Mouse (Mus musculus) spleen, embryonic (tissue): ENCODE results near the gene Hoxc11.

Experiments used
- CTCF ChIA-PET: fragments of 350-600 bp; sonication (Branson Sonifier 250); formaldehyde crosslinking; loops from one replicate; lab custom pipeline; 2022; lab: Charles Lee

Hoxc11 gene

DNA sequence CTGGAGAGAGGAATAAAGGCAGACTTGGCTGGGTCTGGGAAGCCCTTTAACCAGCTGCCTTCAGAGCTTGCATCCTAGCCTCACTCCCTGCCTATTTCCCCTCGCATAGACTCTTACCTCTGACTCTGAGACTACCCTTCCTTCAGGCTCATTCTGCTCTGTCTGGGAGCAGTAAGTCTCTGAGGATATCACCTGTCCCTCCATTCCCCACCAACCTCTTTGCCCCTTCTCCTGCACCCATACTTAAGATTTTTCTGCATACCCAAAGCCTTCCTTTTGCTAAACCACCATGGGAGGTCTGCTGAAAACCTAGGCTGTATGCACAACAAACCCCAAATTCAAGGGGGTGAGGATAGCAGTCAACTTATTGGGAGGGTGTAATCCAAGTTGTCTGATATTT is 25.7 kb downstream of the Hoxc11 start:
- CTCF ChIA-PET: interaction anchor here (1.5 kb wide), 1 partner anchor 15 kb away, joined by 3 read pairs; no protein-coding TSS in a partner anchor

- CTCF ChIA-PET: interaction anchor here (1.5 kb wide), 1 partner anchor 15 kb away, joined by 3 read pairs; no protein-coding TSS in a partner anchor
Observed at GRCm38 (mm10) chr15:102980352-102980751, 26.1 kb downstream of the Hoxc11 start.

DNA sequence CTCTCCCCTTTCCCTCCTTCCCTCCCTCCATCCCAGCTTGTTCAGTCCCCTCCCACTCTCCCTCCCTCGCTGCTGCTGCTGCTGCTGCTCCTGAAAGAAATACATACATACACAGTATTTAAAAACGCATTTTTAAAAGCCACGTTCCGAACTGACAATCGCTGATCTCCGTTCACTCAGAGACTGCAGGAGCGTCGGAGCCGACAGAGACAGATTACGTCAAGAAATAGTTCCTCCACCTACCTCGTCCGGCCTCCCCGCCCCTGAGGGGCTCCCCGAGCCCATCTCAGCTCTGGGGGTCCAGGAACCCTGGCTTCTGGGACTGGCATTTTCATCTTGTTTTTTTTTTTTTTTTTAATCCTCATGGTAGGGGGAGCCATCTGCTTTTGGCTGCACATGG is 26.7 kb downstream of the Hoxc11 start:
- CTCF ChIA-PET: interaction anchor here (1.5 kb wide), 1 partner anchor 16 kb away, joined by 3 read pairs; no protein-coding TSS in a partner anchor

DNA sequence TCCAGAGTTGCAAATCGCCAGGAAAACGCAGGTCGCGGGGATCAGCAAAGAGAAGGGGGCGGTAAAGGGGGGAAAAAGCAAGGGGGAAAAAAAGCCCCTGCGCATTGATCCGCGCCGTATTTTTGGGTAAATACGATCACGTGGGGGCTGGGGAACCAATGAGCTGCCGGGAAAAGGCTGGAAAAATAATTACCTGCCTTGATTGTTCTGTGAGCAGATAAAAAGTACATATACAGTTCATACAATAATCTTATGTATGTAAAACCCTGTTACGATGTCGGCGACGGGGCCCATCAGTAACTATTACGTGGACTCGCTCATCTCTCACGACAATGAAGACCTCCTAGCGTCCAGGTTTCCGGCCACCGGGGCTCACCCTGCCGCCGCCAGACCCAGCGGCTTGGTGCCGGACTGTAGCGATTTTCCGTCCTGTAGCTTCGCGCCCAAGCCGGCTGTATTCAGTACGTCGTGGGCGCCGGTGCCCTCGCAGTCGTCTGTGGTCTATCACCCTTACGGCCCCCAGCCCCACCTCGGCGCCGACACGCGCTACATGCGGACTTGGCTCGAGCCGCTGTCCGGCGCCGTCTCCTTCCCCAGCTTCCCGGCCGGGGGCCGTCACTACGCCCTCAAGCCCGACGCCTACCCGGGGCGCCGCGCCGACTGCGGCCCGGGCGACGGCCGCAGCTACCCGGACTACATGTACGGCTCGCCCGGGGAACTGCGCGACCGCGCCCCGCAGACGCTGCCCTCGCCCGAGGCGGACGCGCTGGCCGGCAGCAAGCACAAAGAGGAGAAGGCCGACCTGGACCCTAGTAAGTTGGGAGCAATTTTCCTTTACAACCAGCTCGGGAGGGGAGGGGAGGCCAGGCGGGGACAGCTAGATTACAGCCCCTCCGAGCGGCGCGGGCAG is 27.4 kb downstream of the Hoxc11 start:
- CTCF ChIA-PET: no interaction called here

GRCm38 (mm10) chr15:102983716-102984115 is 29.5 kb downstream of the Hoxc11 start:
- CTCF ChIA-PET: no interaction called here

DNA sequence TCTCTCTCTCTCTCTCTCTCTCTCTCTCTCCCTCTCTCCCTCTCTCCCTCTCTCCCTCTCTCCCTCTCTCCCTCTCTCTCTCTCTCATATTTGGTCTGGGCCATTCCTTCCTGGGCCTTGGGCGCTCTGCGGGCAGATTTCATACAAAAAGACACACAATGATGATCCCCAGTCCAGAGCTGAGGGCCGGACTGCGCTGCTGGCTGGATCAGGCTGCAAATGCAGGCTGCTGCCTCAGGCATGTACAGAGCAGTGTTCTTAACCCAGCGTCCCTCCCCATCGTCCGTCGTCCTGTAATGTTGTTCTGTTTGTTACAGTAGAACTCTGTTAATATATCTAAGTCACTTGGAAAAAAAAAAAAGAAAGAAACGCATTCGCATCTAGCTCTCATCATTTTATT is 30.3 kb downstream of the Hoxc11 start:
- CTCF ChIA-PET: no interaction called here

DNA sequence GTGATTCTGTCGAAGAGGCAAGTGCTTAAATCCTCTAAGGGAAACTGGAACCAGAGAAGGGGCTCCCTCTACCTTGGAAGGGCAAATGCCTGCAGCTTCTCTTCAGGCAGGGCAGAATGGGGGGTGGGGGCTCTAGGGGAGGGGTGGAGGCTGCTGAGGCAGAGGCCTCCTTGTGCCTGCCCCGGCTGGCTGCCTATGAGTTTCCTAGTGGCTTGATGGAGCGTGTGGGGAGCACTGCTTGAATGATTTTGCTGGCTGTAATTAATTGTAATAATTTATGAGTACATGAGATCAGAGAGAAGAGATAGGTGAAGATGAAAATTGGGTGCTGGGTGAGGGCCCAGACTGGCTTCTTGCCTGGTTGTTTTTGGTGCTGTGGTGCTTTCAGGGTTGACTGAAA is 30.7 kb downstream of the Hoxc11 start:
- CTCF ChIA-PET: interaction anchor here (0.5 kb wide), 1 partner anchor 33 kb away, joined by 3 read pairs; no protein-coding TSS in a partner anchor

DNA sequence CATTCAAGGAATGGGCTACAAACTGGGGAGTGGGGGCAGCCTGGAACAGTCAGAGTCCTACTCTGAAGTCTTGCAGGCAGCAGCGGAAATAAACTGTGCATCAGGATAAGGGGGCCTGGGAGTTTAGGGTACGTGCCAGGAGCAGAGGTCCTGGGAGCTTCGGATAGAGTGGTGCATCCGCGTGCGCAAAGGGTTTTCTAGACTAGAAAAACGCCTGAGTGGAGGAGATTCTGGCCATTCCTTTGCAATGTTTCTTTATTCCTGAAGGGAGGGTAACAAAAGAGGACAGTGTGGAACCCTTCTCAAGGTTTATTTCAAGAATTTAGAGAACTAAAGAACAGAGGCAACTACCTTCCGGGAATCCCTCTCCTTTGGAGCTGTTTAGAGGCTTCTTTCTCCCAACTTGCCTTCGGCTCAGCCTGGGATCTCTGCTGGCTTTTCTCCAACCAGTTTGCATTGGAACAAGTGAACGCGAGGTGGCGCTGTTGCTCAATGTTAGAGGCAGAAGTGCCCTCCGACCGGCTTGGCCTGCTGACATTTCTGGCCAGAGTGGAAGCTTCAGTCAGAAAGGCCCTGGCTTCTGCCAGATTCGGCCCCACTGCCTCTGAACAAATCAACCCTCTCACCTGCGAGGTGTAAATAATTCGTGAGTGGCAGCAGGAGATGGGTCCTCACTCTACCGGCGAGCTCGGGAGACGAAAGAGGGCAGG is 33.1 kb downstream of the Hoxc11 start:
- CTCF ChIA-PET: interaction anchor here (0.6 to 1.3 kb wide), 6 partner anchors 15 to 469 kb away, joined by 3 to 4 read pairs (median 4); no protein-coding TSS in a partner anchor

DNA sequence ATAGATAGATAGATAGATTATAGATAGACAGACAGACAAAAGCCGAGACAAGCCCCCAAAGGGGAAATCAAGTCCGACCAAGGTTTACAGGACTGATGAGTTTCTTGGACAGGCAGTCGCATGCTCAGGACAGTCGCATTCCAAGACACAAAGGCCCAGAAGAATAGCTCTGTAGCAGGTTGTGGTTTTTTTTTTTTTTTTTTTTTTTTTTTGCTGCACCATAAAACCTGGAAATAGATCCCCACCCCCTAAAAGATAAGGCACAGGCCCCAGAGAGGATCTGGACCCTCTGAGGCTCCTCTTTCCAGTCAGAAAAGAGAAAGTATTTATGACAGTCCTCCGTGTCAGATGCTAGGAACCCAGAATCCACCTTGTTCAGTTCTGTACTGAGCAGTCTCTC is 33.9 kb downstream of the Hoxc11 start:
- CTCF ChIA-PET: interaction anchor here (0.6 to 0.9 kb wide), 4 partner anchors 26 to 761 kb away, joined by 4 to 8 read pairs (median 4); no protein-coding TSS in a partner anchor

- CTCF ChIA-PET: interaction anchor here (0.9 to 1.1 kb wide), 2 partner anchors 19 to 143 kb away, joined by 3 to 4 read pairs; no protein-coding TSS in a partner anchor
Observed at GRCm38 (mm10) chr15:102990461-102991397, 36.5 kb downstream of the Hoxc11 start, which contains the start of gene Hoxc8. Gene Hoxc8, plus strand, starts transcription at chr15:102990607.

GRCm38 (mm10) chr15:102991782-102992181 is 37.6 kb downstream of the Hoxc11 start:
- CTCF ChIA-PET: interaction anchor here (0.8 kb wide), 1 partner anchor 186 kb away, joined by 4 read pairs; no protein-coding TSS in a partner anchor

DNA sequence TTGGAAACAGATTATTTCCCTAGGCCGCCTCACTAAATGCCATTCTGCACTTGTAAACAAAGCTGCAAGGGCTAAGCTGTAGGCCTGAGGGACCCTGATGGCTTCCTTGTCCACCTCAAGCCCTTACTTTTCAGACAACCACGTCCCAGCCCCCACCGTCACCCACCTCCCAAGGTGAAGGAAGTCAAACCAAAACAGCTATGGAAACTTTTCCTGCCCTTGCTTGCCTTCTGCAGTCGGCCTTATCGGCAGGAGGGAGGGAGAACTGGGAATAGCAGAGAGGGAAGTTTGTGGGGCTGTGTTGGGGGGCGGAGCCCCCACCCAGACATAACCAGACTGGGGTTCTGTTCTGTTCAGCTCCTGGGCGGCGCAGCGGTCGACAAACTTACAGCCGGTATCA is 38.0 kb downstream of the Hoxc11 start:
- CTCF ChIA-PET: interaction anchor here (0.7 to 0.8 kb wide), 2 partner anchors 186 to 189 kb away, joined by 4 to 9 read pairs; no protein-coding TSS in a partner anchor

DNA sequence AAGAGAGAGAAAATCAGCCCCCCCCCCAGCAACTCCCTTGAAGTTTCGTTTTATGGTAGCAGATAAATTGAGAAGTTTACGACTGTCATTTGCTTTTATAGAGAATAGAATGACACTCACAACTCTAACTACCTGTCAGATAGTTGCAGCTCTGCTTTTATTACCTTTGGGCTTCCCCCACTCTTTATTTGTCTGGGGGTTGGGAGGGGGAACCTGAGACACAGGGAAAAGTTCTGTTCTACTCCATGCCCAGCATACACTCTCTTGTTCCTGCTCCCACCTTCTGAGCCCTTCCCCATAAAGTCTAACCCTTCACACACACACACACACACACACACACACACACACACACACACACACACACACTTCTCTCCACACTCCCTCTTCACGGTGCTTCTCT is 38.6 kb downstream of the Hoxc11 start:
- CTCF ChIA-PET: interaction anchor here (0.7 kb wide), 1 partner anchor 189 kb away, joined by 9 read pairs; no protein-coding TSS in a partner anchor

GRCm38 (mm10) chr15:102996548-102996947 is 42.3 kb downstream of the Hoxc11 start:
- CTCF ChIA-PET: interaction anchor here (1.3 kb wide), 1 partner anchor 17 kb away, joined by 3 read pairs; no protein-coding TSS in a partner anchor

DNA sequence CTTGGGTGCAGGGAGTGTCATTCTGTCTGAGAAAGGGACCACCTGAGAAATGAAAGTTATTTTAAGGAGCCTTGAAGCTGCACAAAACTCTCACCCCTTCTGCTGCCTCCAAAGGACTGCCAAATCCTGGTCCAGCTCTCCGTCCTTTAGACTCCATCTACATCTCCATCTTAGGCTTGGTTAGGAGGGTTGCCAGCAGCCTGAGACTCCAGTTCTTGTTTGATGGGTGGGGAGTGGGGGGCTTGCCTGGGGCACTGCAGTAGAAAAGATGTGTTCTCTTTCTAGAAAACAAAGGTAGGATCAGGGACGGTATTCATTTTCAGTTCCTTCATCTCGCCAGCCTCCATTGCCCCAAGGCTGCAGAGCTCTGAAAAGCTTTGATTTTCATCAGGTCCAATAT is 43.2 kb downstream of the Hoxc11 start:
- CTCF ChIA-PET: interaction anchor here (1.3 kb wide), 1 partner anchor 16 kb away, joined by 3 read pairs; no protein-coding TSS in a partner anchor

GRCm38 (mm10) chr15:102997939-102998355 is 43.7 kb downstream of the Hoxc11 start, which contains the start of gene Hoxc6:
Gene Hoxc6, plus strand, starts transcription at chr15:102998257.
- CTCF ChIA-PET: interaction anchor here (1.3 kb wide), 1 partner anchor 15 kb away, joined by 3 read pairs; no protein-coding TSS in a partner anchor

DNA sequence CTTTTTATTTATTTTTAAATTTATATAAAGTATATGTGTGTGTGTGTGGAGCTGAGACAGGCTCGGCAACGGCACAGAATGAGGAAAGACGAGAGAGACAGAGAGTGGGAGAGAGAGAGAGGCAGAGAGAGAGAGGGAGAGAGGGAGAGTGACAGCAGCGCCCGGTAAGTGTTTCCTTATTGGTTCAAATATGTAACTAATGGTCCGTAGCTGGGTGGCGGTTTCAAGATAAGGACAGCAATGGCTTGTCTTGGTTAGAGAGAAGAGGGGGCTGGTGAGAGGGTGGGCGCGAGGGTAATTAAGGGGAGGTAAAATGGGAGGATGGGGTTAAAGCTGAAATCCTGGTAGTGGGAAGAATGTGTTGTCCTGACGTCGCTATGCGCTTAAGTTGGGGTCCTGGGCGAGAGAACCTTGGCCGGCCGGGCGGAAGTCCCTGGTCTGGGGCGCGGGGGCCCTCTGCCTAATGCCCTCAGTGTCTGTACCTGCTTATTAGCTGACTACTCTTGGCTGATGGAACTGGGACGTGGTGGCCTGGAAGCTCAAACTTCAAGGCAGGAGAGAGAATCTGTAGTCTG is 44.5 kb downstream of the Hoxc11 start:
- CTCF ChIA-PET: no interaction called here

DNA sequence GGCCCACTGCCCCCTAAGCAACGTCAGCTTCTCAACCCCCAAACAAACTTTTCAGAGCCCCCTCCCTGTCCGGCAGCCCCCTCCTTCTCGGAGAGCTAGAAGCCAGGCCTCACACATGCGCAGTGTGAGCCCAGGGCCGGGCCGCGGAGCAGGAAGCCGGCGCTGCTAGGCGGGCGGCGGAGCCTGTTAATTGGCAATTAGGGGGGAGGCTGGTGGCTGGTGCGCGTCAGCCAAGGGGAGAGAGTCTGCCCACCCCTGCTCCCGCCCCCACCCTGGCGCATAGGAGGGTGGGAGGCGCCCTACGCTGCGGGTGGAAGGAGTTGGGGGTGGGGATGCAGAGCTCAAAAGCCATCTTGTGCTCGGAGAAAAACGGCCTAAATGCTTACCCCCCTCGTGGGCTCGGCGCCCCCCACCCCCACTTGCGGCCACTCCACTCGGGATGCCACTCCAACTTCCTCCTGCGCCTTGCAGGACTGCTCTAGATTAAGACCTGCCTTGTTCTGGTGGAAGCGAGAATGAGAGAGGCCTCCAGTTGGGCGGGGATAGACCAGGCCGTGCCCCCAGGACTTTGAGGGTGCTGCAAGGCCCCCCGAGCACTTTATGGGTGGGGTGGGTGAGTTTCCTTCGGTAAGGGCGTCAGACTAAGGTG is 45.1 kb downstream of the Hoxc11 start:
- CTCF ChIA-PET: interaction anchor here (0.6 kb wide), 2 partner anchors 116 to 1808 kb away, joined by 8 to 10 read pairs; no protein-coding TSS in a partner anchor

DNA sequence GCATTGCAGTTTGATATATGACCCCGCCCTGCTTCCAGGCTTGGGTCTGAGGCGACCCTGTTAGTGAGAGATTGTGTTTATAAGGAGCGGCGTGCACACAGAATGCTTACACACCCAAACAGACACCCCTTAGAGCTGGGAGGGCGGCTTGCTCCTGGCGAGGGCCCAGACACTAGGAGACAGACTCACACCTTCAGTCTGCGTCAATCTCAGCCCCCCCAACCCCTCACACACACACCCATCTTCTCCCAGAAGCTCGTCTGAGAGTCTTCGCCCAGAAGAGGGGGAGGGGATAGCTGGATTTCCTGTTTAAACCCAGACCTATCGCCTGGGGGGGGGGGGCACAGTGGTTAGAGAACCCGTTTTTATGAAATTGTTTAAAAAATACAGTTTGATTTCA is 45.7 kb downstream of the Hoxc11 start:
- CTCF ChIA-PET: interaction anchor here (0.6 kb wide), 2 partner anchors 115 to 1809 kb away, joined by 8 to 10 read pairs; no protein-coding TSS in a partner anchor
